Mouse (Mus musculus) liver, embryonic 12.5 days (tissue): ENCODE measurements around the gene Esrrg. TPM values are rescaled to one million over a fixed set of nuclear protein-coding genes. Genes with fewer than 3 reads are reported as not detected.

Source experiments
- ATAC-seq: fragments of 200-750 bp; cut with Nextera tagmentation; 2 replicates; pipeline ENCODE4 v1.8.0; 2017; ENCODE audit warnings: moderate number of reproducible peaks, mild to moderate bottlenecking, moderate library complexity
- H3K27ac ChIP-seq: fragments of 300-500 bp; sonication (generic); 2 replicates; pipeline ENCODE4 v1.5.1; 2016; ENCODE audit warnings: mild to moderate bottlenecking
- H3K27me3 ChIP-seq: fragments of 300-500 bp; sonication (generic); replicated peaks from 2 replicates; pipeline ENCODE4 v1.6.1; 2016; ENCODE audit warnings: mild to moderate bottlenecking, moderate library complexity
- H3K36me3 ChIP-seq: fragments of 300-500 bp; sonication (generic); 2 replicates; pipeline ENCODE4 v1.6.1; 2016; ENCODE audit warnings: mild to moderate bottlenecking, moderate library complexity
- H3K4me1 ChIP-seq: fragments of 300-500 bp; sonication (generic); 2 replicates; pipeline ENCODE4 v1.6.1; 2016
- H3K4me2 ChIP-seq: fragments of 300-500 bp; sonication (generic); 2 replicates; pipeline ENCODE4 v1.6.1; 2016; ENCODE audit warnings: mild to moderate bottlenecking, moderate library complexity
- H3K4me3 ChIP-seq: fragments of 300-500 bp; sonication (generic); 2 replicates; pipeline ENCODE4 v1.5.1; 2016; ENCODE audit warnings: mild to moderate bottlenecking, moderate library complexity
- H3K9ac ChIP-seq: fragments of 300-500 bp; sonication (generic); 2 replicates; pipeline ENCODE4 v1.6.1; 2016; ENCODE audit warnings: mild to moderate bottlenecking, moderate library complexity
- H3K9me3 ChIP-seq: fragments of 300-500 bp; sonication (generic); replicated peaks from 2 replicates; pipeline ENCODE4 v1.6.1; 2016; ENCODE audit warnings: mild to moderate bottlenecking, moderate library complexity
- WGBS: fragments of 180-500 bp; shearing (Covaris S2); methylation state at CpG from one replicate; pipeline ENCODE4 v1.1.7; 2016; ENCODE audit not compliant: insufficient replicate concordance; 5-methylcytosine and 5-hydroxymethylcytosine counted together
- polyA plus RNA-seq: library from polyadenylated mRNA; unstranded; fragments of >200 nt; fragmentation: Nextera tagmentation; extraction: Ambion mirVana; gene quantifications from 2 replicates; pipeline ENCODE4 v1.2.1, GENCODE M21; 2016

Esrrg gene
- polyA plus RNA-seq, 1 experiment from 2014 or later, result 0.25 TPM

DNA sequence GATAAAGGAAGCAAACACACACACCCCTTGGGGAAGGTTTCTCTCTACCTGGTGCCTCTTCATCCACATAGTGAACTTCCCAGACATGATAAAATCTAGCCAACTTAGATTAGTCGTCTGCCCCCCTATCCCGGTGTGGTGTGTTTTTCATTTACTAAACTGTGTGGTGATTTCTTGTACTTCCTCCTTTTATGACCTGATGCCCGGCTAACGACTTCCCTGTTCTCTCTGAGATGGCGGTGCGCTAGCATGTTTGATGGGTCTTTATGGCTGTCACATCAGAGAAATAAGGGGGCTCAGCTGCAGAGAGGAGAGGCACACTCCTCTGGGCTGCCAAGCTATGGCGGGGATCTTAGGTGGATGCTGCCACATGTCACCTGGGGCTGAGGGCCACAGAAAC is 259.8 kb downstream of the Esrrg start:
- H3K4me2 ChIP-seq, result no peak overlapping the region
- H3K4me3 ChIP-seq, result no peak overlapping the region
- no peak overlapping the region for H3K27ac ChIP-seq
- no peak overlapping the region for H3K9ac ChIP-seq
- H3K36me3 ChIP-seq, result no peaks in the 10 kb centered on the region
- ATAC-seq, result no peak
- no peaks in the 10 kb centered on the region for H3K27me3 ChIP-seq
- H3K4me1 ChIP-seq, result no peaks in the 10 kb centered on the region
- 41% methylated on average over 7 of the region's 7 CpGs for WGBS
- H3K9me3 ChIP-seq, result no peaks in the 10 kb centered on the region

DNA sequence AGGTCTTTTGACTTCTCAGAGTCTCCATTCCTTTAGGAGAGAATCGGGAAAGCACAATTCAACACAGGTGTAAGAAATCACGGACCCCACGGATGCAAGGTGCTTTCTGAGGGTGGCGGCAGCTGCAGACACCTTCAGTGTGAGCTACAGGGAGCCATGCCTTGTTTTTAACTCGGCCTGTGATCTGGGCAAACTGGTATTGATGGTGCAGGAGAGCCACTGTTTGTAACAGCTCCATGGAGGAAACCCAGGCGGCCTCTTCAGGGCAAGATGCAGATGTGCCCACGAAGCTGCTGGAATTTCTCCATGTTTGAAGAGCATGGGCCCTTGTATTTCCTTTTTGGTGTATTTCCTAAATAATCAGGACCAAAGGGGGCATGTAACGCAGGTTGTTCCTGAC is 263.6 kb downstream of the Esrrg start:
- Histone ChIP-seq H3K4me3 (no peak overlapping the region), H3K27me3 (no peaks in the 10 kb centered on the region), H3K4me2 (no peak overlapping the region), H3K36me3 (no peaks in the 10 kb centered on the region), H3K4me1 (no peaks in the 10 kb centered on the region), H3K9me3 (no peaks in the 10 kb centered on the region), H3K9ac (no peak overlapping the region), H3K27ac (no peak overlapping the region)
- ATAC-seq, result no peak
- 47% methylated on average over 8 of the region's 8 CpGs for WGBS

DNA sequence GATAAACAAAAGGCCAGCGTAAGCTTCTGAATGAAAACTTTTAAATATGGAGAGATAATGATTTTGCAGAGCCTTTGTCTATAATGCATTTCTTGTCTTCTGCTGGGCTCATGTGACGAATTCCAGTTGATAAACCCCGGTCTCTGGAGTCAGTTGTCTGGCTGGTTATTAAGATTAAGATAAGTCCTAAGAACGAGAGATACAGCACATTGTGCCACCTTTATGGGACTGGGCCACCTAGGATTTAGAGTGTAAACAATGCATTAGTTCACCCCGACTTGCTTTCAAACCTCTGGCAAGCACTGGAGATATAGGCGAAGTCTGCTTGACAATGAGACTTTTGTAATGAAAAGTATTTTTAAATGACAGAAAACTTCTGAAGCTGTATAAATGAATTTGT is 264.2 kb downstream of the Esrrg start:
- ATAC-seq, result no peak
- Histone ChIP-seq H3K4me1 (no peaks in the 10 kb centered on the region), H3K27me3 (no peaks in the 10 kb centered on the region), H3K4me3 (no peak overlapping the region), H3K27ac (no peak overlapping the region), H3K4me2 (no peak overlapping the region), H3K9ac (no peak overlapping the region), H3K9me3 (no peaks in the 10 kb centered on the region), H3K36me3 (no peaks in the 10 kb centered on the region)
- WGBS, result 52% methylated on average over 6 of the region's 6 CpGs

DNA sequence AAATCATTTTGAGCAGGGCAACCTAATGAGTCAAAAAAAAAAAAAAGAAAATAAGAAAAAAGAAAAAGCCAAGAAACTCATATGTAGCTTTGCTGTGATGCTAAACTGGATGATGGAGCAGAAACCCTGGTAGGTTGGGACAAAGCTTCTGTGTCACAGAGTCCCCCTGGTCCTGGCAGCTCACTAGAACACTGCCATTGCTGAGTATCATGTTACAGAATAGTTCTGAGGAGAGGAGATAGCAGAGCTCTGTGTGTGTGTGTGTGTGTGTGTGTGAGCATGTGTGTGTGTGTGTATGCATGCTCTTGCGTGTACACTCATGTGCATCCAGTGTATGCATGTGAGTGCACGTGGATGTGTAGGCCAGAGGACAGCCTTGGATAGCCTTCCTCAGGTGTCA is 265.2 kb downstream of the Esrrg start:
- H3K4me2 ChIP-seq, result no peak overlapping the region
- H3K9me3 ChIP-seq, result no peaks in the 10 kb centered on the region
- H3K4me3 ChIP-seq, result no peak overlapping the region
- 58% methylated on average over 2 of the region's 2 CpGs for WGBS
- no peaks in the 10 kb centered on the region for H3K4me1 ChIP-seq
- H3K27ac ChIP-seq, result no peak overlapping the region
- ATAC-seq, result no peak
- H3K27me3 ChIP-seq, result no peaks in the 10 kb centered on the region
- no peaks in the 10 kb centered on the region for H3K36me3 ChIP-seq
- H3K9ac ChIP-seq, result no peak overlapping the region

DNA sequence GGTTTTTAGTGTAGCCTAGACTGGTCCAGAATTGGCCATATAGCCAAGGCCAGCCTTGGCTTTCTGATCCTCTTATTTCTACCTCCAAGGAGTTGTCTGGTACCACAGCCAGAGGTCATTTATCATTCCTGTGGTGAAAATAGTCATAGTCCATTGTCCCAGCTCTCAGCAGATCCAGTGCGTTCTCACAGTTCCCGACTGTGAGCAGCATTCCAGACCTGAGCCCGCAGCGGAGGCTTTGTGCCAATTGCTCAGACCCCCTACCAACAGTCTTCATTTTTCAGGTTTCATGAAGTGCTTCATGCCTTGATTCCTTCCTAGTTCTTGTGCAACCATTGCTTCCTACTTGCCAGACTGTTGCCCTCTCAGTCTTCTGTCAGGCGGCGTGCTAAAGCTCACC is 278.7 kb downstream of the Esrrg start:
- WGBS, result 80% methylated on average over 6 of the region's 6 CpGs
- Histone ChIP-seq H3K4me3 (no peak overlapping the region), H3K27me3 (no peaks in the 10 kb centered on the region), H3K27ac (no peak overlapping the region), H3K4me2 (no peak overlapping the region), H3K4me1 (no peaks in the 10 kb centered on the region), H3K9ac (no peak overlapping the region), H3K36me3 (no peaks in the 10 kb centered on the region), H3K9me3 (no peaks in the 10 kb centered on the region)
- ATAC-seq, result no peak

DNA sequence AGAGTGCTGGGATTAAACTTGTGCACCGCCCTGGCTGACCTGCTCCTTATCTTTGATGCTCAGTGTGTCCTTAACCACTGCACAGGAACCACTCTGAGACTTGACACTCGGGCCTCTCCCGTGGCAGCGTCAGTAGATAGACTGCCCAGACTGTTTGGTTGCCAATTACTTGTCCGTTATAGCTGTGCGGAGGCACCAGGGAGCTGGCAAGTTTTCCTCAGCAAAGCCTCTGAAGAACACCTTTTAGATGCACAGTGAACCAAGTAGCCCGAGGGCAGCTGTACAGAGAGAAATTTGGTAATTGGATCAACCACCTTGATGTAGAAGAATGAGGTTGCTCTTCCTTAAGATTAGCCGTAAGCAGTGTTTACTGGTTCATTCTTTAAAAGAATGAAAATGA is 279.6 kb downstream of the Esrrg start:
- Histone ChIP-seq H3K27me3 (no peaks in the 10 kb centered on the region), H3K27ac (no peak overlapping the region), H3K36me3 (no peaks in the 10 kb centered on the region), H3K9me3 (no peaks in the 10 kb centered on the region), H3K4me3 (no peak overlapping the region), H3K4me1 (no peaks in the 10 kb centered on the region), H3K9ac (no peak overlapping the region), H3K4me2 (no peak overlapping the region)
- ATAC-seq, result no peak
- 52% methylated on average over 8 of the region's 8 CpGs for WGBS

DNA sequence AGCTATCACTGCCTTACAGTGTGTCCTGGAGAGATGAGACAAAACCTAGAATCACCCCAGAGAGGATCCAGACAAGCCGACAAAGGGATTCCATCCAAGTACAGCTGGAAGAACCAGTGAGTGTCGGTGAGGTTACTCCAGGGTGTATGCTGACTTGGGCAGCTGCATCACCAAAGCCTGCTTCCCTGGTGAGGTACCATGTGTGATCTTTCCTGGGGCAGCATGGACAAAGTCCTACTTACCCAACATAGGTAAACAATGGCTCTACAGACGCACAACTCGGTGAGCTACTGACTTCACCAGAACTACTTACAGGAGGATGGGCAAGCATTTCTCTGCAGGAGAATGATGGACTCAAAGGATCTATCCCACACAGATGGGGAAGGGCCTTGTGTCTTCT is 280.5 kb downstream of the Esrrg start:
- H3K9me3 ChIP-seq, result no peaks in the 10 kb centered on the region
- no peak overlapping the region for H3K27ac ChIP-seq
- WGBS, result 67% methylated on average over 4 of the region's 4 CpGs
- no peak overlapping the region for H3K4me2 ChIP-seq
- H3K9ac ChIP-seq, result no peak overlapping the region
- H3K27me3 ChIP-seq, result no peaks in the 10 kb centered on the region
- ATAC-seq, result 0 out of 2 replicates have a peak, but pooled peaks have one; percentile 32
- no peaks in the 10 kb centered on the region for H3K4me1 ChIP-seq
- no peaks in the 10 kb centered on the region for H3K36me3 ChIP-seq
- no peak overlapping the region for H3K4me3 ChIP-seq

DNA sequence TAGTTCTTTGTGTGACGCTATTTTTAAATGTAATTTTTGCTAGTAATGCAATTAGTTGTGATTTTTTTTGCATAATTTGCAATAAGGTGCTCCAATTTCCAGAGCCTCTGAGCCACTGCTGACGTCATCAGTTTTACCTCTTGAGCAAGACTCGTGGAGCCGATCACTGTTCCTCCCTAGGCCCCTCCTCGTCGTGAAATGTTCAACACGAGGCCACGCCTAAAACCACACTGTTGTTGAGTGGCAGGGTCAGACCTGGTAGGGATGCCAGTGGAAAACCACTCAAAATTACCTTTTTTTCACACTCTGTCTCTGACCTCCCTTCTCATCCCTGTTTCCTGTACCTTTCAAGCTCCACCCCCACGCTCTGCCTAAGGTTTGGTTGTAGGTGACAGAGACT is 282.7 kb downstream of the Esrrg start:
- no peaks in the 10 kb centered on the region for H3K27me3 ChIP-seq
- no peak overlapping the region for H3K9ac ChIP-seq
- WGBS, result 46% methylated on average over 9 of the region's 9 CpGs
- H3K36me3 ChIP-seq, result no peaks in the 10 kb centered on the region
- no peaks in the 10 kb centered on the region for H3K4me1 ChIP-seq
- no peak overlapping the region for H3K27ac ChIP-seq
- H3K9me3 ChIP-seq, result no peaks in the 10 kb centered on the region
- no peak overlapping the region for H3K4me2 ChIP-seq
- ATAC-seq, result no peak
- H3K4me3 ChIP-seq, result no peak overlapping the region

DNA sequence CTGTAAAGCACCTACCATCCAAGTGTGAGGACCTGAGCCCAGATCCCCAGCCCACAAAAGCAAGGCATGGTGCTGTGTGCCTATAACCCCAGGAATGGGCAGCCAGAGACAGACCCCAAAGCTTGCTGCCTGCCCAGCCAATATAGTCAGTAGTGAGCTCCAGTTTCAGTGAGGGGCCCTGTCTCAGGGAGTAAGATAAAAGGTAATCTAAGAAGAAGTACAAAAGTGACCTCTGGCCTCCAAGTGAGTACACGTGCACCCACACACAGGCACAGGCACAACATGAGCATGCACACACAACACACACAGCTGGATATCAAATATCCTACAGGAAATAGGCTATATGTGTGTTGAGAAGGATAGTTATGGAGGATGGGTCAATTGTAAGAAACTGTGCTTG is 286.9 kb downstream of the Esrrg start:
- H3K9me3 ChIP-seq, result no peaks in the 10 kb centered on the region
- no peak for ATAC-seq
- H3K4me3 ChIP-seq, result no peak overlapping the region
- H3K4me2 ChIP-seq, result no peak overlapping the region
- no peaks in the 10 kb centered on the region for H3K27me3 ChIP-seq
- 45% methylated on average over 1 of the region's 1 CpGs for WGBS
- H3K36me3 ChIP-seq, result no peaks in the 10 kb centered on the region
- no peak overlapping the region for H3K27ac ChIP-seq
- no peak overlapping the region for H3K9ac ChIP-seq
- no peaks in the 10 kb centered on the region for H3K4me1 ChIP-seq

DNA sequence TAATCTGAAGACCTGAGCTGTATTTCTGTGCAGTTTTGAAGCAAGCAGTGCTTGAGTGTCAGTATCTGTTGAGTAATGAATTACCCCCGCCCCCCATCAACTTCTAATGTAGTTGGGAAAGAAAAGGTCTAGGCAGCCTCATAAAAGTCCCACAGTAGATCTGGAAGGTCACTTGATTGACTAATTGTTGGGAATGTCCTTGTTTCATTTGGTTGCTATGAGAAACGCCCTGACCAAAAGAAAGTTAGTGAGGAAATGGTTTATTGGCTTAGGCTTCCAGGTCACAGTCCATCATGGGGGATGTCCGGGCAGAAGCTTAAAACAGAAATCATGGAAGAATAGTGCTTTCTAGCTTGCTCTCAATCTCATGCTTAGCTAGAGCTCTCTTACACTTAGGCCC is 287.7 kb downstream of the Esrrg start:
- Histone ChIP-seq H3K9me3 (no peaks in the 10 kb centered on the region), H3K36me3 (no peaks in the 10 kb centered on the region), H3K9ac (no peak overlapping the region), H3K4me2 (no peak overlapping the region), H3K27ac (no peak overlapping the region), H3K4me3 (no peak overlapping the region), H3K27me3 (no peaks in the 10 kb centered on the region), H3K4me1 (no peaks in the 10 kb centered on the region)
- ATAC-seq, result no peak
- WGBS, result 57% methylated on average over 3 of the region's 3 CpGs

DNA sequence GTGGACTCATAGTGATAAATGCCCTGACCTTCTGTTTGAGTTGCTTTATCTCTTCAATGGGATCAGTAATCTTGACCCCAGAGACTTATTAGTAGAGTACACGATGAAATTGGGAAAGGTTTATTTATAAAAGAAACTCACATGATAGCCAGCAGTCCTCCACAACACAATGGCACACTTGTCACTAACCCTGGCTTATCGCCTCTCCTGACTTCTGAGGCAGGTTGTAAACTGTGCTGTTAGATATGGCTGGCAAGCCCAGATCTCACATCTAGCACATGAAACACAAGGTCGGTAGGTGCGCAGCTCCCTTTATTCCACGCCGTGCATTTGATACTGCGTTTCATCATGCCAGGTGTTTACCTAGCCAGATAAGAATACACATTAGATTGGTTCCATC is 288.3 kb downstream of the Esrrg start:
- Histone ChIP-seq H3K9ac (no peak overlapping the region), H3K4me3 (no peak overlapping the region), H3K27ac (no peak overlapping the region), H3K36me3 (no peaks in the 10 kb centered on the region), H3K4me2 (no peak overlapping the region), H3K4me1 (no peaks in the 10 kb centered on the region), H3K9me3 (no peaks in the 10 kb centered on the region), H3K27me3 (no peaks in the 10 kb centered on the region)
- no peak for ATAC-seq
- 79% methylated on average over 7 of the region's 7 CpGs for WGBS

DNA sequence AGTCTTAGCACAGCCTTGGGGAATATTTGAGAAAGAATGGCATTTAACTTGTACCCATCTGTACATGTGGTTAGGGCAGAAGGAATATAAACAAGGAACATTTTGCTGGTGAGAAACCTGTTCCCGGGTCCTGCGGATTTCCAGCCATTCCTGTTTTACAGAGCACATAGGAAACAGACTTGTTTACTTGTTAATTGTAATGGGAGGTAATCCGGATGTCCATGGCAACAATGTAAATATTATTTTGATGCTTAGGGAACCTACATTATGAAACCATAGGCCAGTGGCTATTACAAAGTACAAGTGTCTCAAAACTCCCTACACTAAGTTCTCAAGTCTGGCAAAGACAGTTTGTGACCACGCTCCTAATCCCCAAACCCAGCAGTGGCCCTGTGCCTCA is 290.9 kb downstream of the Esrrg start:
- Histone ChIP-seq H3K9ac (no peak overlapping the region), H3K4me2 (no peak overlapping the region), H3K9me3 (no peaks in the 10 kb centered on the region), H3K4me1 (no peaks in the 10 kb centered on the region), H3K27ac (no peak overlapping the region), H3K36me3 (no peaks in the 10 kb centered on the region), H3K27me3 (no peaks in the 10 kb centered on the region), H3K4me3 (no peak overlapping the region)
- 62% methylated on average over 4 of the region's 4 CpGs for WGBS
- ATAC-seq, result no peak

DNA sequence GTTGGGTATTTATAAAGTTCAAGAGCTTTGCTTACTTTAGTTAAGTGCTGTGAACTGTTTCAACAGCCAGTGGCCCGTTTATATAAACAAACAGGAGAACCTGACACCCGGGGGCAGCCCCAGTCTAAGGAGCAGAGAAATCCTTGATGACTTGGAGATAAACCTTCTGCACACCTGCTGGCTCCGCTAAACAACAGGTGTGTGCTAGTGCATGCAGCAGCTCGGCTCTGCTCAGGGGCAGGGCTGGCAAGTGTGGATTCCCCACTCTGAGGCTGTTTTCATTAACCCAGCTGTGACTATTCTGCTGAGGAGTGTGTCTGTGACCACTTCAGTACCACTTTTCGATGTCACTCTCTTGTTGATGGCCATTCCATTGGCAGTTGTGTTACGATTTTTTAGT is 292.2 kb downstream of the Esrrg start:
- Histone ChIP-seq H3K9ac (no peak overlapping the region), H3K4me1 (no peaks in the 10 kb centered on the region), H3K9me3 (no peaks in the 10 kb centered on the region), H3K27me3 (no peaks in the 10 kb centered on the region), H3K27ac (no peak overlapping the region), H3K4me2 (no peak overlapping the region), H3K4me3 (no peak overlapping the region), H3K36me3 (no peaks in the 10 kb centered on the region)
- no peak for ATAC-seq
- WGBS, result 40% methylated on average over 6 of the region's 6 CpGs
